Mouse (Mus musculus) frontal cortex, postnatal 36 days (tissue): ENCODE measurements at regions not wholly inside any gene's neighbourhood (a gene's known extent, or its start where the extent isn't known, plus 50 kb on each side); places are given as distances from the start of the nearest gene placed in this dataset.

ENCODE experiments used
- DNase-seq, 2 experiments: peaks; one replicate each; pipeline ENCODE4 v3.0.0; 2022; ENCODE audit warnings: low spot score in 2 of 2

DNA sequence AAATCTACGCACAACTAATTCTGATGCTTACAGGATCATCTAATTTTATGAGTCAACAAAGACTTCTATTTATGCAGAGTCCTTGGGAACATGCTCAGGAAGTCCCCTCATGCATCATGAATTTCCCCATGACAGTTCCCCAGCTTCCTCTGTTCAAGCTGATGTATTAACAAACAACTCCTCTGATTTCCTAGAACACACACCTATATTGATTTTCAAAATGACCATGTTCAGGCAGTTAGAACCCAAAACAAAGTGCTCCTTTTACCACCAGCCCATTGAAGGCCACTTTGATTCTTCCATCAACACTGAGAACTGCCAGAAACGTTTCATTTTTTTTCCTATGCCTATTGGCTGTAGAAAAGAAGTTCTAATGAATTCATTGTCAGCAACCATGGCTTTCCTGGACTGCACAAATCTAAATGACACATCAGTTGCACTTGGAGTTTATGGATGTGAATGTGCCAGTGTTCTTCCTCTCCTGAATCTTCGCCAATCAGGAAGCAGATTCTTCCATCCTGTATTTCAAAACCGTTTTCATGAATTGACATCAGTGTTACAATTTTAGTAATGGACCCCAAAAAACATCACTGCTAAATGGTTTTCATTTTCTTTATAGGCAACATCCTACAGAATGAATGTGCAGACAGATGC is 1435.3 kb upstream of the Gm12353 start:
- no peak for DNase-seq

DNA sequence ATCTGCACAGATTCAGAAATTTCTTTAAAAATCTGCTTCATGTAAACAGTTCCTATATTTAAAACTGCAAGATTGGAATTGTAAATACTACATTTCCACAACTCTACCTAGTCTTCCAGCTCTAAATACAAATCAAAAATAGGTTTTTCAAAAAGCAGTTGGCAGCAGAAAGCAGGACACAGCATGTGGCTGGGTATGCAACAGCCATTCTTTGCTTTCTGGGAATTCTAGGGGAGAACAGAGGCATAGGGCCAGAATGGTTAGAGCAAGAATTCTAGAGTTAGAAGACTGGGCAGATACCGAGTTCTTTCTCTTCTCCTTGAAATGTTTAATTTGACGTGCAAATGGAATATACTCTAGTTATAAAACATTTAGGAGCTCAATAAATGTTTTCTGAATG is 1434.4 kb upstream of the Gm12353 start:
- DNase-seq, result peak in 1 of 2 experiments; percentile 13

- no peak for DNase-seq
These were observed 1424.3 kb upstream of the Gm12353 start for GRCm38 (mm10) chr4:18180870-18181447.
